Mouse (Mus musculus): Measurements from ENCODE around the gene Inka2. TPM values are rescaled to one million over a fixed set of nuclear protein-coding genes. Genes with fewer than 3 reads are reported as not detected.

Gene Inka2
- 1.5 TPM in 1 of 2 replicates, not detected in the other for polyA plus RNA-seq (2011; ENCODE audit: insufficient read depth, insufficient read length, low replicate concordance, missing spikeins)

- Histone ChIP-seq H3K4me3 (replicated peaks; ENCODE audit: control insufficient read depth, low read depth, low read length) (peak within 1 kb of the TSS; percentile 70), H3K4me1 (ENCODE audit: control insufficient read depth, insufficient read depth, low read length) (no peaks in the 10 kb centered on the region), H3K27ac (ENCODE audit: control insufficient read depth, insufficient read depth, low read depth, low read length, poor library complexity) (no peak within 1 kb of the TSS; the same call in 1 of the 2 replicates)
- TF ChIP-seq CTCF (IDR thresholded peaks at IDR 0.05; ENCODE audit: control insufficient read depth, insufficient read depth, low read length) (no peak), POLR2A (IDR thresholded peaks at IDR 0.05; ENCODE audit: borderline replicate concordance, control insufficient read depth, low read depth, low read length) (peak; percentile 51; the same call in 1 of the 2 replicates)
- WGBS: 9% methylated on average over 42 of the region's 43 CpGs
These were observed at the start of gene Inka2 for GRCm38 (mm10) chr3:105704031-105705008. Gene Inka2, plus strand, starts transcription at chr3:105704599.

- no peak overlapping the region for H3K4me3 ChIP-seq (replicated peaks; ENCODE audit: control insufficient read depth, low read depth, low read length)
- no peak overlapping the region for H3K27ac ChIP-seq (ENCODE audit: control insufficient read depth, insufficient read depth, low read depth, low read length, poor library complexity)
- TF ChIP-seq POLR2A (IDR thresholded peaks at IDR 0.05; ENCODE audit: borderline replicate concordance, control insufficient read depth, low read depth, low read length) (no peak), CTCF (IDR thresholded peaks at IDR 0.05; ENCODE audit: control insufficient read depth, insufficient read depth, low read length) (no peak)
- H3K4me1 ChIP-seq (ENCODE audit: control insufficient read depth, insufficient read depth, low read length): no peaks in the 10 kb centered on the region
- WGBS: 81% methylated on average over 11 of the region's 11 CpGs
These were observed 49.3 kb upstream of the Inka2 start for GRCm38 (mm10) chr3:105655031-105655585.

DNA sequence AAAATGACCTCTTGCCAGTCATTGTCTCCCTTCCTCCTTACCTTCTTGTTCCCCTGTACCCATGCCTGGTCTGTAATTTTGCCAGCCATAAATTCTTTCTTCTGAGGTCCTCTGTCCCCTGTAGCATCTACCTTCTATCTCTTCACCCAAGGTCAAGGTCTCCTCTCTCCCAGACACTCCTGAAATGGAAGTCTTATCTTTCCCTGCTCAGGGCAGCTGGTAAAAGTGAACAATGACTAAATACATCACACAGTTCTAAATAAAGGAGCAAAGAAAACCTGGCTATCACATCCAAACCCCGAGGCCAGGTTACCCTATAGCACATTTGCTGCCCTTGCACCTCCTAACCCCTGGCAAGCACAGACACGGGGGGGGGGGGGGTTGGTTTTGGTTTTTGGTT is 43.9 kb upstream of the Inka2 start:
- Histone ChIP-seq H3K27ac (ENCODE audit: control insufficient read depth, insufficient read depth, low read depth, low read length, poor library complexity) (no peak overlapping the region), H3K4me1 (ENCODE audit: control insufficient read depth, insufficient read depth, low read length) (no peaks in the 10 kb centered on the region), H3K4me3 (replicated peaks; ENCODE audit: control insufficient read depth, low read depth, low read length) (no peak overlapping the region)
- 56% methylated on average over 2 of the region's 2 CpGs for WGBS
- TF ChIP-seq POLR2A (IDR thresholded peaks at IDR 0.05; ENCODE audit: borderline replicate concordance, control insufficient read depth, low read depth, low read length) (no peak), CTCF (IDR thresholded peaks at IDR 0.05; ENCODE audit: control insufficient read depth, insufficient read depth, low read length) (no peak)

GRCm38 (mm10) chr3:105663043-105663442 is 41.4 kb upstream of the Inka2 start:
- 69% methylated on average over 8 of the region's 8 CpGs for WGBS
- H3K27ac ChIP-seq (ENCODE audit: control insufficient read depth, insufficient read depth, low read depth, low read length, poor library complexity): no peak overlapping the region
- no peak overlapping the region for H3K4me3 ChIP-seq (replicated peaks; ENCODE audit: control insufficient read depth, low read depth, low read length)
- TF ChIP-seq CTCF (IDR thresholded peaks at IDR 0.05; ENCODE audit: control insufficient read depth, insufficient read depth, low read length): no peak
- no peak for TF ChIP-seq POLR2A (IDR thresholded peaks at IDR 0.05; ENCODE audit: borderline replicate concordance, control insufficient read depth, low read depth, low read length)
- H3K4me1 ChIP-seq (ENCODE audit: control insufficient read depth, insufficient read depth, low read length): no peaks in the 10 kb centered on the region

DNA sequence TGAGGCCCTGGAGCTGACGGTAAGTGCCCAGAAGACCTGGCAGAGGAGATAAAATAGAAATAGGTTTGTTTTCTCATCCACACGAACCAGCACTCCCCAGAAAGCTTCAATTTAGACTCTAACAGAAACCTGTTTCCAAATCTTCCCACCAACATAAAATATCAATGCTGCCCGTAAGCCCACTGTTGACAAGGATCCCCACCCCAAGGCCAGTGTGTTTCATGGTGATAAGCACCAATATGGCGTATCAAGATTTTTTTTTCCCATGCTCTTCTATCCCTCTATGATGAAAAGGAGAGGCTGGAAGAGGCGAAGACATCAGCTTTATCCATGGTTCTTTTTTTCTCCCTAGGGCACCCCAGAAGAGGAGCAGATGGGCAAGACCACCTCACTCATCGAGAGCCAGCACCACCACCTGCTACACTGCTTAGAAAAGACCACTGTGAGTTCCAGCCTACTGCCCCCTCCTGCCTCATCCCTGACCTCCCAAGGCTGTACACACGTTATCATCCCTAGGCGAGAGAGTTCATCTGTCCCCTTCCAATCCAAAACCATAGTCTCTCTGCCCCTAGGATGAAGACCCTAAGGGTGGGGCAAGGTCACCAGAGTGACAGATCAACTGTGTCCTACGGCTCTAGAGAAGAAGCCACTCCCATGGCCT is 39.2 kb upstream of the Inka2 start:
- WGBS: 71% methylated on average over 9 of the region's 9 CpGs
- no peak overlapping the region for H3K27ac ChIP-seq (ENCODE audit: control insufficient read depth, insufficient read depth, low read depth, low read length, poor library complexity)
- TF ChIP-seq CTCF (IDR thresholded peaks at IDR 0.05; ENCODE audit: control insufficient read depth, insufficient read depth, low read length) (no peak), POLR2A (IDR thresholded peaks at IDR 0.05; ENCODE audit: borderline replicate concordance, control insufficient read depth, low read depth, low read length) (no peak)
- H3K4me3 ChIP-seq (replicated peaks; ENCODE audit: control insufficient read depth, low read depth, low read length): no peak overlapping the region
- no peaks in the 10 kb centered on the region for H3K4me1 ChIP-seq (ENCODE audit: control insufficient read depth, insufficient read depth, low read length)

DNA sequence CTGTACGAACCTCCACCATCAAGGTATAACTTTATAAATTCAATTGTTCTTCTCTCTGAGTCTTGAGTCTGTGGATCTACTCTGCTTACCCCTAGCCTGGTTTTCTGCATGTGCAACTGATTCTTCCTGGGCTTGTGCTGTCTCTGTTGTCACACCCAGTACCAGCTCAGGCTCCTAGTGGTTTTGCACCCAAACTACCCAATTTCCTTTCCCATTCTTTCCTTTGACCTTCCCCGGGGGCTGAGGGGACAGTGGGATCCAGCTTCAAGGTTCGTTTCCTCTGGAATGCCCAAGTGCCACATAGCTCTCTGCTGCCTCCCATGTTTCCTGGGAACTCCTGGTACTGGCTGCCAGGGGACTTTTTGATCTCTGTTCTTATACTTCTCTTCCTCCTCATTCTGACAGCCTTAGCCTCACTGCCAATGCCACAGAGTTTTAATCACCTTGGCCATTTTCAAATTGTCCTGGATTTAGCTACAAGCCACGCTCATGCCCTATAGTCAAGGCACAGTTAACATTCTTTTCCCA is 37.3 kb upstream of the Inka2 start:
- WGBS: 58% methylated on average over 4 of the region's 4 CpGs
- Histone ChIP-seq H3K27ac (ENCODE audit: control insufficient read depth, insufficient read depth, low read depth, low read length, poor library complexity) (no peak overlapping the region), H3K4me1 (ENCODE audit: control insufficient read depth, insufficient read depth, low read length) (no peaks in the 10 kb centered on the region), H3K4me3 (replicated peaks; ENCODE audit: control insufficient read depth, low read depth, low read length) (no peak overlapping the region)
- TF ChIP-seq POLR2A (IDR thresholded peaks at IDR 0.05; ENCODE audit: borderline replicate concordance, control insufficient read depth, low read depth, low read length) (no peak), CTCF (IDR thresholded peaks at IDR 0.05; ENCODE audit: control insufficient read depth, insufficient read depth, low read length) (no peak)

- Histone ChIP-seq H3K4me3 (replicated peaks; ENCODE audit: control insufficient read depth, low read depth, low read length) (no peak overlapping the region), H3K4me1 (ENCODE audit: control insufficient read depth, insufficient read depth, low read length) (no peaks in the 10 kb centered on the region), H3K27ac (ENCODE audit: control insufficient read depth, insufficient read depth, low read depth, low read length, poor library complexity) (no peak overlapping the region)
- 72% methylated on average over 9 of the region's 9 CpGs for WGBS
- TF ChIP-seq CTCF (IDR thresholded peaks at IDR 0.05; ENCODE audit: control insufficient read depth, insufficient read depth, low read length) (no peak), POLR2A (IDR thresholded peaks at IDR 0.05; ENCODE audit: borderline replicate concordance, control insufficient read depth, low read depth, low read length) (no peak)
These were observed 36.2 kb upstream of the Inka2 start for GRCm38 (mm10) chr3:105668161-105668560.

Data from bone marrow, adult 2 months (tissue).